Mouse (Mus musculus) testis, postnatal 10 days (tissue): ENCODE results near the gene Dctn1.
"Not testable (repeated sequence)": the region's sequence is repeated elsewhere in the genome, so short reads cannot be mapped to it uniquely, and the experiment has no call there.

Experiments
- DNase-seq: peaks from one replicate; pipeline ENCODE4 v3.0.0; 2021; ENCODE audit warnings: low spot score

Dctn1 gene

GRCm38 (mm10) chr6:83136291-83136880, 29.3 kb upstream of the Dctn1 start:
- no peak for DNase-seq

GRCm38 (mm10) chr6:83136881-83137575, 28.7 kb upstream of the Dctn1 start:
- peak; percentile 83 for DNase-seq

GRCm38 (mm10) chr6:83137576-83137950, 28.2 kb upstream of the Dctn1 start:
- DNase-seq = peak; percentile 97

GRCm38 (mm10) chr6:83138056-83138455, 27.7 kb upstream of the Dctn1 start:
- DNase-seq = no peak

- DNase-seq = no peak
These were observed 25.7 kb upstream of the Dctn1 start for GRCm38 (mm10) chr6:83140044-83140443.

GRCm38 (mm10) chr6:83141636-83142035, 24.1 kb upstream of the Dctn1 start:
- no peak for DNase-seq

GRCm38 (mm10) chr6:83142211-83142731, 23.4 kb upstream of the Dctn1 start:
- no peak for DNase-seq

- no peak for DNase-seq
These were observed 22.8 kb upstream of the Dctn1 start for GRCm38 (mm10) chr6:83142886-83143285.

GRCm38 (mm10) chr6:83145209-83145608, 20.5 kb upstream of the Dctn1 start:
- DNase-seq = no peak

- DNase-seq = no peak
These were observed 19.9 kb upstream of the Dctn1 start for GRCm38 (mm10) chr6:83145805-83146204.

GRCm38 (mm10) chr6:83147280-83147679, 18.4 kb upstream of the Dctn1 start:
- no peak for DNase-seq

GRCm38 (mm10) chr6:83151721-83152120, 14.0 kb upstream of the Dctn1 start:
- DNase-seq = no peak

GRCm38 (mm10) chr6:83153038-83153437, 12.7 kb upstream of the Dctn1 start:
- no peak for DNase-seq

GRCm38 (mm10) chr6:83153485-83153884, 12.2 kb upstream of the Dctn1 start:
- DNase-seq = no peak

- peak; percentile 70 for DNase-seq
These were observed 10.0 kb upstream of the Dctn1 start for GRCm38 (mm10) chr6:83155552-83156238.

- peak; percentile 79 for DNase-seq
These were observed 9.4 kb upstream of the Dctn1 start, which contains the start of the genes Wdr54 and 1700003E16Rik for GRCm38 (mm10) chr6:83156259-83156684. Gene Wdr54 (minus strand): TSS chr6:83156397. Gene 1700003E16Rik (plus strand): TSS chr6:83156404.

- not testable (repeated sequence) for DNase-seq
These were observed 6.3 kb upstream of the Dctn1 start for GRCm38 (mm10) chr6:83159456-83159855.

GRCm38 (mm10) chr6:83161442-83161841, 4.3 kb upstream of the Dctn1 start:
- DNase-seq = no peak

- DNase-seq = peak; percentile 65
These were observed 3.6 kb upstream of the Dctn1 start for GRCm38 (mm10) chr6:83161921-83162641.

GRCm38 (mm10) chr6:83162701-83163100, 3.0 kb upstream of the Dctn1 start:
- peak; percentile 80 for DNase-seq

- no peak for DNase-seq
These were observed 604 bp upstream of the Dctn1 start for GRCm38 (mm10) chr6:83165026-83165606.

GRCm38 (mm10) chr6:83166243-83166630, 517 bp downstream of the Dctn1 start:
- DNase-seq = no peak
